Mouse (Mus musculus) liver, postnatal 0 days (tissue): ENCODE results near the gene Chn2.

Experiments
- CTCF ChIP-seq: sonication (generic); IDR thresholded peaks from 2 replicates; pipeline ENCODE4 v1.5.1; 2016; ENCODE audit warnings: antibody characterized with exemption, low read depth
- EP300 ChIP-seq: IDR thresholded peaks from 2 replicates; pipeline ENCODE4 v1.6.1; 2016; ENCODE audit warnings: antibody characterized with exemption, low read depth, mild to moderate bottlenecking

- TF ChIP-seq CTCF: no peak
- TF ChIP-seq EP300: no peak
Measured at GRCm38 (mm10) chr6:54111416-54111984, 72.1 kb downstream of the Chn2 start.
